Comparison of ENCODE assay signal across 9 mouse cellular contexts in the genomic region with DNA sequence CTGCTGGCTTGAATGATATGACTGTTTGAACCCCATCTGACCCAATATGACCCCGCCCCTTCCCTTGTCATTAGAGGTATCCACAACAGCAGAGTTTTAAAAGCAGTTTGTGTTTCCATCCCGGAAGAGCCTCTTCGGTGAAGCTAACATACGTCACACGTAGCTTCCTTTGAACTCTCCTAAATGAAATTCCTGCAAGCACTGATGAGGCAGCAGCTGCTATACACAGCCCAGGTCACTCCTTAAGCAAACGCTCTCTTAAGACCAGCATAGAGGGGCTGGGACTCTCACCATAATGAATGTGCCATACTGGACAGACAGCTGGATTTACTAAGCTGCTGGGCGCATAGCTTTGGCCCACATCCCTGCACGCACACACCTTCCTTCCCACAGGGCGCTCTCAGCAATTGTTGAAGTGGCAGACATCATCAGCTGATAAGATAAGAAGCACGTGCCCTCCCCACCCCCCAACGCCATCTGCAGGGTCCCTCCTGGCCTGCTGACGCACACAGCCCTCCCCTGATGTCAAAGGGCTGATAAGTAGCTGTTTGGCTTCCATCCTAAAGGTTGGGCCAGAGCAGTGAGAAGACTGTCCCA.
A peak's percentile ranks its signal among the peaks of the same experiment; 100 is the strongest.
DNase-seq lines count a peak whose midpoint lies in the region; TF ChIP-seq lines count a peak whose summit lies in the region.
"Had no signal": no experiment of that assay in that cellular context is flagged by ENCODE, and none has a peak within 500 bp of the region (broad histone marks: within the 10 kb centered on the region; RNA-seq: fewer than 3 reads in every experiment).

No protein-coding gene starts in this region.

- H3K27me3 ChIP-seq in limb, embryonic 10.5 days (ENCODE audit: low read depth, poor library complexity, severe bottlenecking): no peaks in the 10 kb centered on the region
- H3K27me3 ChIP-seq in small intestine, adult 2 months (ENCODE audit: control insufficient read depth, insufficient read depth, low read length): no peaks in the 10 kb centered on the region
- H3K27me3 ChIP-seq: embryonic facial prominence, embryonic 13.5 days had no signal

- H3K36me3 ChIP-seq in limb, embryonic 10.5 days: no peaks in the 10 kb centered on the region
- H3K36me3 ChIP-seq in small intestine, adult 2 months (ENCODE audit: control insufficient read depth, insufficient read depth, low read length): no peaks in the 10 kb centered on the region
- H3K36me3 ChIP-seq: embryonic facial prominence, embryonic 13.5 days had no signal

- peak overlapping the region; percentile 6 for H3K4me3 ChIP-seq in gastrocnemius, adult 2 months
- H3K4me3 ChIP-seq in brown adipose tissue, adult 24 weeks (ENCODE audit: insufficient read depth, low read depth, low read length): peak overlapping the region; percentile 17
- H3K4me3 ChIP-seq in limb, embryonic 10.5 days: no peak overlapping the region
- peak overlapping the region; percentile 17; the same call in 1 of the 2 replicates for H3K4me3 ChIP-seq in small intestine, adult 2 months (ENCODE audit: low read depth, low read length)
- H3K4me3 ChIP-seq: embryonic facial prominence, embryonic 13.5 days had no signal

- no peak for TF ChIP-seq CTCF in gastrocnemius, adult 2 months (IDR thresholded peaks at IDR 0.05)
- TF ChIP-seq CTCF in small intestine, adult 2 months (IDR thresholded peaks at IDR 0.05; ENCODE audit: extremely low read depth, insufficient read length, insufficient replicate concordance, low read depth, low read length): no peak

- peak overlapping the region; percentile 49 for H3K27ac ChIP-seq in gastrocnemius, adult 2 months
- H3K27ac ChIP-seq in brown adipose tissue, adult 24 weeks (replicated peaks; ENCODE audit: low read depth, low read length): peak overlapping the region; percentile 88
- peak overlapping the region; percentile 57 for H3K27ac ChIP-seq in limb, embryonic 10.5 days
- H3K27ac ChIP-seq in small intestine, adult 2 months (ENCODE audit: insufficient read depth, low read depth, low read length): no peak overlapping the region
- H3K27ac ChIP-seq: embryonic facial prominence, embryonic 13.5 days had no signal

- no peaks in the 10 kb centered on the region for H3K9me3 ChIP-seq in limb, embryonic 10.5 days (replicated peaks)
- H3K9me3 ChIP-seq: embryonic facial prominence, embryonic 13.5 days had no signal

- TF ChIP-seq POLR2A in small intestine, adult 2 months (IDR thresholded peaks at IDR 0.05; ENCODE audit: low read depth, low read length): no peak

- WGBS in limb, embryonic 10.5 days: 27% methylated on average over 12 of the region's 12 CpGs
- 14% methylated on average over 12 of the region's 12 CpGs for WGBS in small intestine, adult 2 months

- peak; percentile 25 for DNase-seq in gastrocnemius, adult 2 months
- DNase-seq in gastrocnemius, adult 18-20 months (ENCODE audit: low spot score): no peak
- DNase-seq in heart, postnatal 25 days (ENCODE audit: low spot score): peak; percentile 35
- no peak for DNase-seq in limb, embryonic 10.5 days (ENCODE audit: low spot score)
- DNase-seq in urinary bladder, postnatal 14 days (ENCODE audit: low spot score): no peak
- DNase-seq in layer of hippocampus, postnatal 25 days (ENCODE audit: extremely low spot score in 1 of 2, low spot score in 1 of 2): no peak

- intact Hi-C loops in gastrocnemius, adult 2 months (cut with DNase I): no loop called here
- intact Hi-C loops in heart, postnatal 25 days (cut with DNase I): loop anchor here (5.0 kb wide), 1 partner anchor 65 kb away; no protein-coding TSS in a partner anchor

- H3K4me1 ChIP-seq in brown adipose tissue, adult 24 weeks (ENCODE audit: control insufficient read depth, insufficient read depth, insufficient read length, low read length): peaks cover 11% of the 10 kb centered on the region
- peaks cover 36% of the 10 kb centered on the region for H3K4me1 ChIP-seq in limb, embryonic 10.5 days
- H3K4me1 ChIP-seq in small intestine, adult 2 months (ENCODE audit: control insufficient read depth, insufficient read depth, insufficient read length, low read length): peaks cover 14% of the 10 kb centered on the region

Comparison
In these comparisons a context has a peak if more than half of its experiments do, and no peak if none do; other contexts are left out.
1. DNase-seq: peak in gastrocnemius, adult 2 months (single experiment) and heart, postnatal 25 days (single experiment); none in gastrocnemius, adult 18-20 months (single experiment), limb, embryonic 10.5 days (single experiment), urinary bladder, postnatal 14 days (single experiment) and layer of hippocampus, postnatal 25 days (0 of 2).